Mouse (Mus musculus): ENCODE data around the gene Sesn1.

- TF ChIP-seq CTCF (IDR thresholded peaks at IDR 0.05; ENCODE audit: low read depth, low read length) = no peak
- no peak for TF ChIP-seq POLR2A (IDR thresholded peaks at IDR 0.05; ENCODE audit: insufficient read depth, low read length)
- no peak for TF ChIP-seq EP300 (IDR thresholded peaks at IDR 0.05; ENCODE audit: insufficient read depth, low read depth, low read length)
Measured at GRCm38 (mm10) chr10:41932943-41933342, 123.2 kb downstream of the Sesn1 start.
